Mouse (Mus musculus) layer of hippocampus, adult 2 months (tissue): ENCODE results near the gene Scaf8. TPM values are rescaled to one million over a fixed set of nuclear protein-coding genes. Genes with fewer than 3 reads are reported as not detected.
"Not testable (repeated sequence)": the region's sequence is repeated elsewhere in the genome, so short reads cannot be mapped to it uniquely, and the experiment has no call there.

ENCODE experiments used
- DNase-seq, 2 experiments: peaks; one replicate each; pipeline ENCODE4 v3.0.0; 2022; ENCODE audit warnings: low spot score in 2 of 2
- H3K27ac ChIP-seq: fragments of 200-600 bp; 2 replicates; pipeline ENCODE4 v1.8.1; 2022
- H3K4me3 ChIP-seq: fragments of 200-600 bp; 2 replicates; pipeline ENCODE4 v1.8.1; 2022; ENCODE audit warnings: mild to moderate bottlenecking
- CTCF ChIP-seq: fragments of 200-600 bp; conservative IDR thresholded peaks from 2 replicates; pipeline ENCODE4 v1.8.1; 2022; ENCODE audit warnings: antibody characterized with exemption, mild to moderate bottlenecking, moderate library complexity
- total RNA-seq, 2 experiments: library from RNA; stranded (reverse); gene quantifications; 2 replicates each; pipeline ENCODE4 v1.2.3; 2021

The Scaf8 gene
- total RNA-seq, 2 experiments from 2014 or later, result 61.1 to 62.4 TPM

GRCm38 (mm10) chr17:3136127-3136526 lies 21.4 kb downstream of the Scaf8 start:
- no peak for DNase-seq
- H3K27ac ChIP-seq, result no peak overlapping the region
- TF ChIP-seq CTCF, result no peak
- no peak overlapping the region for H3K4me3 ChIP-seq

- H3K27ac ChIP-seq, result no peak overlapping the region
- 0 out of 2 replicates have a peak, but pooled peaks have one; percentile 10 for TF ChIP-seq CTCF
- H3K4me3 ChIP-seq, result no peak overlapping the region
- DNase-seq, result no peak
Measured at GRCm38 (mm10) chr17:3138387-3138786, 23.6 kb downstream of the Scaf8 start.

GRCm38 (mm10) chr17:3140100-3140499 lies 25.3 kb downstream of the Scaf8 start:
- TF ChIP-seq CTCF, result no peak
- H3K27ac ChIP-seq, result no peak overlapping the region
- H3K4me3 ChIP-seq, result no peak overlapping the region
- no peak for DNase-seq

- no peak for DNase-seq
- Histone ChIP-seq H3K4me3 (no peak overlapping the region), H3K27ac (no peak overlapping the region)
- TF ChIP-seq CTCF, result no peak
Measured at GRCm38 (mm10) chr17:3148853-3149252, 34.1 kb downstream of the Scaf8 start.

GRCm38 (mm10) chr17:3149541-3149940 lies 34.8 kb downstream of the Scaf8 start:
- no peak overlapping the region for H3K27ac ChIP-seq
- TF ChIP-seq CTCF, result no peak
- no peak overlapping the region for H3K4me3 ChIP-seq
- DNase-seq, result no peak

- not testable (repeated sequence) for DNase-seq, H3K27ac ChIP-seq
Measured at GRCm38 (mm10) chr17:3150701-3151100, 35.9 kb downstream of the Scaf8 start.

GRCm38 (mm10) chr17:3151181-3151580 lies 36.4 kb downstream of the Scaf8 start:
- H3K4me3 ChIP-seq, result no peak overlapping the region
- TF ChIP-seq CTCF, result no peak
- no peak for DNase-seq
- no peak overlapping the region for H3K27ac ChIP-seq

More at GRCm38 (mm10) chr17:3150701-3151100, 35.9 kb downstream of the Scaf8 start:
- not testable (repeated sequence) for H3K4me3 ChIP-seq

- H3K4me3 ChIP-seq, DNase-seq, H3K27ac ChIP-seq: not testable (repeated sequence)
Measured at GRCm38 (mm10) chr17:3156176-3156575, 41.4 kb downstream of the Scaf8 start.

- H3K4me3 ChIP-seq, result no peak overlapping the region
- H3K27ac ChIP-seq, result no peak overlapping the region
- no peak for TF ChIP-seq CTCF
- no peak for DNase-seq
Measured at GRCm38 (mm10) chr17:3157016-3157415, 42.2 kb downstream of the Scaf8 start.

- DNase-seq, result no peak
- no peak overlapping the region for H3K27ac ChIP-seq
- H3K4me3 ChIP-seq, result no peak overlapping the region
- no peak for TF ChIP-seq CTCF
Measured at GRCm38 (mm10) chr17:3162905-3163304, 48.1 kb downstream of the Scaf8 start.

GRCm38 (mm10) chr17:3180425-3180945 lies 65.7 kb downstream of the Scaf8 start:
- H3K4me3 ChIP-seq, DNase-seq: not testable (repeated sequence)
- peak overlapping the region; percentile 29; the same call in 1 of the 2 replicates for H3K27ac ChIP-seq
- TF ChIP-seq CTCF, result 0 out of 2 replicates have a peak, but pooled peaks have one; percentile 7

GRCm38 (mm10) chr17:3195483-3195882 lies 80.7 kb downstream of the Scaf8 start:
- H3K27ac ChIP-seq, H3K4me3 ChIP-seq, DNase-seq: not testable (repeated sequence)

- TF ChIP-seq CTCF, result no peak
- no peak for DNase-seq
- Histone ChIP-seq H3K27ac (peak overlapping the region; percentile 51), H3K4me3 (no peak overlapping the region)
Measured at GRCm38 (mm10) chr17:3200328-3200727, 85.6 kb downstream of the Scaf8 start.

- no peak overlapping the region for H3K4me3 ChIP-seq
- no peak for TF ChIP-seq CTCF
- DNase-seq, result no peak
- H3K27ac ChIP-seq, result no peak overlapping the region
Measured at GRCm38 (mm10) chr17:3203916-3204315, 89.1 kb downstream of the Scaf8 start.
